Mouse (Mus musculus): ENCODE results near the gene Atp11a. TPM values are rescaled to one million over a fixed set of nuclear protein-coding genes. Genes with fewer than 3 reads are reported as not detected.

Gene Atp11a
- polyA plus RNA-seq, 1 experiment: 24.0 TPM

- TF ChIP-seq CTCF (IDR thresholded peaks at IDR 0.05; ENCODE audit: low read depth, low read length): no peak
- no peak for TF ChIP-seq POLR2A (IDR thresholded peaks at IDR 0.05; ENCODE audit: borderline replicate concordance, low read depth, low read length)
- no peak overlapping the region for H3K27ac ChIP-seq (ENCODE audit: insufficient read depth, low read depth, low read length)
- no peak overlapping the region for H3K4me3 ChIP-seq (ENCODE audit: insufficient read depth, low read length)
Observed at GRCm38 (mm10) chr8:12803121-12803520, 46.3 kb downstream of the Atp11a start.

GRCm38 (mm10) chr8:12804909-12805308 lies 48.1 kb downstream of the Atp11a start:
- TF ChIP-seq POLR2A (IDR thresholded peaks at IDR 0.05; ENCODE audit: borderline replicate concordance, low read depth, low read length): no peak
- no peak for TF ChIP-seq CTCF (IDR thresholded peaks at IDR 0.05; ENCODE audit: low read depth, low read length)
- Histone ChIP-seq H3K27ac (ENCODE audit: insufficient read depth, low read depth, low read length) (no peak overlapping the region), H3K4me1 (ENCODE audit: control insufficient read depth, insufficient read depth, low read length) (peaks cover 18% of the 10 kb centered on the region), H3K4me3 (ENCODE audit: insufficient read depth, low read length) (no peak overlapping the region)

More at GRCm38 (mm10) chr8:12803121-12803520, 46.3 kb downstream of the Atp11a start:
- peaks cover 18% of the 10 kb centered on the region for H3K4me1 ChIP-seq (ENCODE audit: control insufficient read depth, insufficient read depth, low read length)

- TF ChIP-seq POLR2A (IDR thresholded peaks at IDR 0.05; ENCODE audit: borderline replicate concordance, low read depth, low read length) (no peak), CTCF (IDR thresholded peaks at IDR 0.05; ENCODE audit: low read depth, low read length) (no peak)
- Histone ChIP-seq H3K4me1 (ENCODE audit: control insufficient read depth, insufficient read depth, low read length) (peaks cover 13% of the 10 kb centered on the region), H3K4me3 (ENCODE audit: insufficient read depth, low read length) (no peak overlapping the region), H3K27ac (ENCODE audit: insufficient read depth, low read depth, low read length) (no peak overlapping the region)
Observed at GRCm38 (mm10) chr8:12805569-12805968, 48.8 kb downstream of the Atp11a start.

GRCm38 (mm10) chr8:12808018-12808417 lies 51.2 kb downstream of the Atp11a start:
- no peak overlapping the region for H3K27ac ChIP-seq (ENCODE audit: insufficient read depth, low read depth, low read length)
- no peaks in the 10 kb centered on the region for H3K4me1 ChIP-seq (ENCODE audit: control insufficient read depth, insufficient read depth, low read length)
- TF ChIP-seq POLR2A (IDR thresholded peaks at IDR 0.05; ENCODE audit: borderline replicate concordance, low read depth, low read length): no peak
- TF ChIP-seq CTCF (IDR thresholded peaks at IDR 0.05; ENCODE audit: low read depth, low read length): no peak
- no peak overlapping the region for H3K4me3 ChIP-seq (ENCODE audit: insufficient read depth, low read length)

GRCm38 (mm10) chr8:12809516-12809915 lies 52.7 kb downstream of the Atp11a start:
- Histone ChIP-seq H3K4me1 (ENCODE audit: control insufficient read depth, insufficient read depth, low read length) (no peaks in the 10 kb centered on the region), H3K27ac (ENCODE audit: insufficient read depth, low read depth, low read length) (no peak overlapping the region), H3K4me3 (ENCODE audit: insufficient read depth, low read length) (no peak overlapping the region)
- TF ChIP-seq POLR2A (IDR thresholded peaks at IDR 0.05; ENCODE audit: borderline replicate concordance, low read depth, low read length) (no peak), CTCF (IDR thresholded peaks at IDR 0.05; ENCODE audit: low read depth, low read length) (no peak)

- TF ChIP-seq POLR2A (IDR thresholded peaks at IDR 0.05; ENCODE audit: borderline replicate concordance, low read depth, low read length) (no peak), CTCF (IDR thresholded peaks at IDR 0.05; ENCODE audit: low read depth, low read length) (no peak)
- H3K27ac ChIP-seq (ENCODE audit: insufficient read depth, low read depth, low read length): no peak overlapping the region
- H3K4me3 ChIP-seq (ENCODE audit: insufficient read depth, low read length): no peak overlapping the region
- H3K4me1 ChIP-seq (ENCODE audit: control insufficient read depth, insufficient read depth, low read length): no peaks in the 10 kb centered on the region
Observed at GRCm38 (mm10) chr8:12811231-12811630, 54.4 kb downstream of the Atp11a start.

- TF ChIP-seq POLR2A (IDR thresholded peaks at IDR 0.05; ENCODE audit: borderline replicate concordance, low read depth, low read length) (no peak), CTCF (IDR thresholded peaks at IDR 0.05; ENCODE audit: low read depth, low read length) (no peak)
Observed at GRCm38 (mm10) chr8:12816412-12816811, 59.6 kb downstream of the Atp11a start.

GRCm38 (mm10) chr8:12822892-12823291 lies 66.1 kb downstream of the Atp11a start:
- H3K27ac ChIP-seq (ENCODE audit: insufficient read depth, low read depth, low read length): no peak overlapping the region
- TF ChIP-seq CTCF (IDR thresholded peaks at IDR 0.05; ENCODE audit: low read depth, low read length): no peak
- no peak for TF ChIP-seq POLR2A (IDR thresholded peaks at IDR 0.05; ENCODE audit: borderline replicate concordance, low read depth, low read length)

More at GRCm38 (mm10) chr8:12816412-12816811, 59.6 kb downstream of the Atp11a start:
- Histone ChIP-seq H3K4me3 (ENCODE audit: insufficient read depth, low read length) (no peak overlapping the region), H3K4me1 (ENCODE audit: control insufficient read depth, insufficient read depth, low read length) (no peaks in the 10 kb centered on the region), H3K27ac (ENCODE audit: insufficient read depth, low read depth, low read length) (no peak overlapping the region)

GRCm38 (mm10) chr8:12824562-12824961 lies 67.7 kb downstream of the Atp11a start:
- Histone ChIP-seq H3K4me1 (ENCODE audit: control insufficient read depth, insufficient read depth, low read length) (peaks cover 7% of the 10 kb centered on the region), H3K4me3 (ENCODE audit: insufficient read depth, low read length) (no peak overlapping the region), H3K27ac (ENCODE audit: insufficient read depth, low read depth, low read length) (no peak overlapping the region)
- TF ChIP-seq CTCF (IDR thresholded peaks at IDR 0.05; ENCODE audit: low read depth, low read length) (no peak), POLR2A (IDR thresholded peaks at IDR 0.05; ENCODE audit: borderline replicate concordance, low read depth, low read length) (no peak)

More at GRCm38 (mm10) chr8:12822892-12823291, 66.1 kb downstream of the Atp11a start:
- Histone ChIP-seq H3K4me3 (ENCODE audit: insufficient read depth, low read length) (no peak overlapping the region), H3K4me1 (ENCODE audit: control insufficient read depth, insufficient read depth, low read length) (no peaks in the 10 kb centered on the region)

GRCm38 (mm10) chr8:12825236-12825635 lies 68.4 kb downstream of the Atp11a start:
- Histone ChIP-seq H3K4me1 (ENCODE audit: control insufficient read depth, insufficient read depth, low read length) (peaks cover 9% of the 10 kb centered on the region), H3K27ac (ENCODE audit: insufficient read depth, low read depth, low read length) (no peak overlapping the region), H3K4me3 (ENCODE audit: insufficient read depth, low read length) (no peak overlapping the region)
- TF ChIP-seq CTCF (IDR thresholded peaks at IDR 0.05; ENCODE audit: low read depth, low read length): no peak
